Mouse (Mus musculus): Measurements from ENCODE around the gene Sash1. TPM values are rescaled to one million over a fixed set of nuclear protein-coding genes. Genes with fewer than 3 reads are reported as not detected.

Gene Sash1
- polyA plus RNA-seq, 1 experiment from 2014 or later: 4.8 TPM

GRCm38 (mm10) chr10:8912213-8912612, 26.3 kb upstream of the Sash1 start:
- no peak for DNase-seq
- 97% methylated on average over 4 of the region's 4 CpGs for WGBS
- Histone ChIP-seq H3K27me3 (ENCODE audit: control insufficient read depth, insufficient read depth, low read length) (no peaks in the 10 kb centered on the region), H3K4me2 (ENCODE audit: low read length) (no peak overlapping the region), H3K27ac (replicated peaks; ENCODE audit: low read depth, low read length) (no peak overlapping the region), H3K36me3 (ENCODE audit: control insufficient read depth, insufficient read depth, low read length) (no peaks in the 10 kb centered on the region), H3K4me1 (ENCODE audit: control insufficient read depth, insufficient read depth, low read length) (no peaks in the 10 kb centered on the region), H3K4me3 (replicated peaks; ENCODE audit: low read depth, low read length) (no peak overlapping the region), H3K9me3 (ENCODE audit: control insufficient read depth, low read length) (no peaks in the 10 kb centered on the region), H3K9ac (replicated peaks; ENCODE audit: low read length) (no peak overlapping the region)
- ATAC-seq (ENCODE audit: low FRiP score, low TSS enrichment): no peak

- Histone ChIP-seq H3K9me3 (ENCODE audit: control insufficient read depth, low read length) (no peaks in the 10 kb centered on the region), H3K27ac (replicated peaks; ENCODE audit: low read depth, low read length) (no peak overlapping the region)
- WGBS: 87% methylated on average over 16 of the region's 16 CpGs
These were observed 24.5 kb upstream of the Sash1 start for GRCm38 (mm10) chr10:8910237-8910990.

GRCm38 (mm10) chr10:8903086-8903485, 17.2 kb upstream of the Sash1 start:
- H3K27ac ChIP-seq (replicated peaks; ENCODE audit: low read depth, low read length): no peak overlapping the region
- H3K4me1 ChIP-seq (ENCODE audit: control insufficient read depth, insufficient read depth, low read length): no peaks in the 10 kb centered on the region
- DNase-seq (no peak), ATAC-seq (ENCODE audit: low FRiP score, low TSS enrichment) (no peak)
- no peak overlapping the region for H3K4me2 ChIP-seq (ENCODE audit: low read length)
- no peaks in the 10 kb centered on the region for H3K9me3 ChIP-seq (ENCODE audit: control insufficient read depth, low read length)
- 93% methylated on average over 6 of the region's 6 CpGs for WGBS
- H3K9ac ChIP-seq (replicated peaks; ENCODE audit: low read length): no peak overlapping the region
- no peak overlapping the region for H3K4me3 ChIP-seq (replicated peaks; ENCODE audit: low read depth, low read length)
- no peaks in the 10 kb centered on the region for H3K36me3 ChIP-seq (ENCODE audit: control insufficient read depth, insufficient read depth, low read length)
- no peaks in the 10 kb centered on the region for H3K27me3 ChIP-seq (ENCODE audit: control insufficient read depth, insufficient read depth, low read length)

More at GRCm38 (mm10) chr10:8910237-8910990, 24.5 kb upstream of the Sash1 start:
- Histone ChIP-seq H3K4me1 (ENCODE audit: control insufficient read depth, insufficient read depth, low read length) (no peaks in the 10 kb centered on the region), H3K27me3 (ENCODE audit: control insufficient read depth, insufficient read depth, low read length) (no peaks in the 10 kb centered on the region), H3K4me2 (ENCODE audit: low read length) (no peak overlapping the region), H3K36me3 (ENCODE audit: control insufficient read depth, insufficient read depth, low read length) (no peaks in the 10 kb centered on the region), H3K9ac (replicated peaks; ENCODE audit: low read length) (no peak overlapping the region), H3K4me3 (replicated peaks; ENCODE audit: low read depth, low read length) (no peak overlapping the region)
- DNase-seq (no peak), ATAC-seq (ENCODE audit: low FRiP score, low TSS enrichment) (no peak)

- no peaks in the 10 kb centered on the region for H3K36me3 ChIP-seq (ENCODE audit: control insufficient read depth, insufficient read depth, low read length)
- H3K9ac ChIP-seq (replicated peaks; ENCODE audit: low read length): no peak overlapping the region
- ATAC-seq (ENCODE audit: low FRiP score, low TSS enrichment): no peak
- 82% methylated on average over 7 of the region's 7 CpGs for WGBS
- H3K27me3 ChIP-seq (ENCODE audit: control insufficient read depth, insufficient read depth, low read length): no peaks in the 10 kb centered on the region
- no peak for DNase-seq
- H3K4me2 ChIP-seq (ENCODE audit: low read length): no peak overlapping the region
- H3K27ac ChIP-seq (replicated peaks; ENCODE audit: low read depth, low read length): no peak overlapping the region
- no peaks in the 10 kb centered on the region for H3K9me3 ChIP-seq (ENCODE audit: control insufficient read depth, low read length)
- no peak overlapping the region for H3K4me3 ChIP-seq (replicated peaks; ENCODE audit: low read depth, low read length)
- H3K4me1 ChIP-seq (ENCODE audit: control insufficient read depth, insufficient read depth, low read length): no peaks in the 10 kb centered on the region
These were observed 16.5 kb upstream of the Sash1 start for GRCm38 (mm10) chr10:8902412-8902811.

GRCm38 (mm10) chr10:8898831-8899511, 13.1 kb upstream of the Sash1 start:
- no peaks in the 10 kb centered on the region for H3K27me3 ChIP-seq (ENCODE audit: control insufficient read depth, insufficient read depth, low read length)
- no peak overlapping the region for H3K4me2 ChIP-seq (ENCODE audit: low read length)
- H3K9me3 ChIP-seq (ENCODE audit: control insufficient read depth, low read length): no peaks in the 10 kb centered on the region
- no peaks in the 10 kb centered on the region for H3K4me1 ChIP-seq (ENCODE audit: control insufficient read depth, insufficient read depth, low read length)
- no peak overlapping the region for H3K9ac ChIP-seq (replicated peaks; ENCODE audit: low read length)
- H3K27ac ChIP-seq (replicated peaks; ENCODE audit: low read depth, low read length): no peak overlapping the region
- DNase-seq (no peak), ATAC-seq (ENCODE audit: low FRiP score, low TSS enrichment) (no peak)
- 89% methylated on average over 8 of the region's 8 CpGs for WGBS
- no peaks in the 10 kb centered on the region for H3K36me3 ChIP-seq (ENCODE audit: control insufficient read depth, insufficient read depth, low read length)
- no peak overlapping the region for H3K4me3 ChIP-seq (replicated peaks; ENCODE audit: low read depth, low read length)

GRCm38 (mm10) chr10:8898099-8898777, 12.4 kb upstream of the Sash1 start:
- no peaks in the 10 kb centered on the region for H3K9me3 ChIP-seq (ENCODE audit: control insufficient read depth, low read length)
- no peak overlapping the region for H3K4me2 ChIP-seq (ENCODE audit: low read length)
- WGBS: 72% methylated on average over 5 of the region's 5 CpGs
- DNase-seq (no peak), ATAC-seq (ENCODE audit: low FRiP score, low TSS enrichment) (no peak)
- no peak overlapping the region for H3K9ac ChIP-seq (replicated peaks; ENCODE audit: low read length)
- no peaks in the 10 kb centered on the region for H3K27me3 ChIP-seq (ENCODE audit: control insufficient read depth, insufficient read depth, low read length)
- H3K4me3 ChIP-seq (replicated peaks; ENCODE audit: low read depth, low read length): no peak overlapping the region
- no peaks in the 10 kb centered on the region for H3K4me1 ChIP-seq (ENCODE audit: control insufficient read depth, insufficient read depth, low read length)
- H3K27ac ChIP-seq (replicated peaks; ENCODE audit: low read depth, low read length): no peak overlapping the region
- no peaks in the 10 kb centered on the region for H3K36me3 ChIP-seq (ENCODE audit: control insufficient read depth, insufficient read depth, low read length)

GRCm38 (mm10) chr10:8894965-8895515, 9.2 kb upstream of the Sash1 start:
- WGBS: 90% methylated on average over 6 of the region's 6 CpGs
- no peaks in the 10 kb centered on the region for H3K9me3 ChIP-seq (ENCODE audit: control insufficient read depth, low read length)
- DNase-seq (no peak), ATAC-seq (ENCODE audit: low FRiP score, low TSS enrichment) (peak; percentile 24; the same call in 1 of the 2 replicates)
- H3K9ac ChIP-seq (replicated peaks; ENCODE audit: low read length): no peak overlapping the region
- no peaks in the 10 kb centered on the region for H3K36me3 ChIP-seq (ENCODE audit: control insufficient read depth, insufficient read depth, low read length)
- no peak overlapping the region for H3K4me3 ChIP-seq (replicated peaks; ENCODE audit: low read depth, low read length)
- H3K4me2 ChIP-seq (ENCODE audit: low read length): no peak overlapping the region
- no peak overlapping the region for H3K27ac ChIP-seq (replicated peaks; ENCODE audit: low read depth, low read length)
- no peaks in the 10 kb centered on the region for H3K27me3 ChIP-seq (ENCODE audit: control insufficient read depth, insufficient read depth, low read length)
- no peaks in the 10 kb centered on the region for H3K4me1 ChIP-seq (ENCODE audit: control insufficient read depth, insufficient read depth, low read length)

- no peak overlapping the region for H3K27ac ChIP-seq (replicated peaks; ENCODE audit: low read depth, low read length)
- DNase-seq: no peak
- no peaks in the 10 kb centered on the region for H3K27me3 ChIP-seq (ENCODE audit: control insufficient read depth, insufficient read depth, low read length)
- no peak overlapping the region for H3K4me3 ChIP-seq (replicated peaks; ENCODE audit: low read depth, low read length)
- no peak for ATAC-seq (ENCODE audit: low FRiP score, low TSS enrichment)
- H3K4me1 ChIP-seq (ENCODE audit: control insufficient read depth, insufficient read depth, low read length): 0 out of 2 replicates have a peak, but pooled peaks cover 1% of the 10 kb centered on the region
- 97% methylated on average over 4 of the region's 4 CpGs for WGBS
- H3K9me3 ChIP-seq (ENCODE audit: control insufficient read depth, low read length): no peaks in the 10 kb centered on the region
- H3K36me3 ChIP-seq (ENCODE audit: control insufficient read depth, insufficient read depth, low read length): no peaks in the 10 kb centered on the region
- no peak overlapping the region for H3K9ac ChIP-seq (replicated peaks; ENCODE audit: low read length)
- H3K4me2 ChIP-seq (ENCODE audit: low read length): no peak overlapping the region
These were observed 4.6 kb upstream of the Sash1 start for GRCm38 (mm10) chr10:8890511-8890910.
